Mouse (Mus musculus): ENCODE results near the gene Cic.
"Not testable (repeated sequence)": the region's sequence is repeated elsewhere in the genome, so short reads cannot be mapped to it uniquely, and the experiment has no call there.

The Cic gene

GRCm38 (mm10) chr7:25303685-25304006 lies 36.1 kb downstream of the Cic start:
- in situ Hi-C loops (cut with MboI), result no loop called here

- in situ Hi-C loops (cut with MboI), result no loop called here
Observed at GRCm38 (mm10) chr7:25305481-25305880, 38.0 kb downstream of the Cic start.

GRCm38 (mm10) chr7:25305956-25306613 lies 38.6 kb downstream of the Cic start, which contains the start of gene Tmem145:
Gene Tmem145 (plus strand): TSS chr7:25306106.
- in situ Hi-C loops (cut with MboI), result no loop called here

GRCm38 (mm10) chr7:25306614-25306996 lies 39.1 kb downstream of the Cic start:
- in situ Hi-C loops (cut with MboI), result no loop called here

- in situ Hi-C loops (cut with MboI), result no loop called here
Observed at GRCm38 (mm10) chr7:25308702-25309318, 41.3 kb downstream of the Cic start.

GRCm38 (mm10) chr7:25309425-25309824 lies 41.9 kb downstream of the Cic start:
- in situ Hi-C loops (cut with MboI), result no loop called here

GRCm38 (mm10) chr7:25311193-25311592 lies 43.7 kb downstream of the Cic start:
- in situ Hi-C loops (cut with MboI), result no loop called here

- in situ Hi-C loops (cut with MboI), result no loop called here
Observed at GRCm38 (mm10) chr7:25313325-25313724, 45.8 kb downstream of the Cic start.

- in situ Hi-C loops (cut with MboI), result no loop called here
Observed at GRCm38 (mm10) chr7:25314606-25315305, 47.3 kb downstream of the Cic start.

GRCm38 (mm10) chr7:25315306-25316041 lies 48.0 kb downstream of the Cic start:
- in situ Hi-C loops (cut with MboI), result no loop called here

GRCm38 (mm10) chr7:25316532-25317445 lies 49.3 kb downstream of the Cic start, which contains the start of gene Megf8:
Gene Megf8 (plus strand): TSS chr7:25317164.
- in situ Hi-C loops (cut with MboI), result no loop called here

- in situ Hi-C loops (cut with MboI), result no loop called here
Observed at GRCm38 (mm10) chr7:25317446-25317999, 50.0 kb downstream of the Cic start.

- in situ Hi-C loops (cut with MboI), result no loop called here
Observed at GRCm38 (mm10) chr7:25322058-25322484, 54.6 kb downstream of the Cic start.

- in situ Hi-C loops (cut with MboI), result no loop called here
Observed at GRCm38 (mm10) chr7:25323219-25323618, 55.7 kb downstream of the Cic start.

- in situ Hi-C loops (cut with MboI), result not testable (repeated sequence)
Observed at GRCm38 (mm10) chr7:25325431-25325830, 57.9 kb downstream of the Cic start.

- in situ Hi-C loops (cut with MboI), result no loop called here
Observed at GRCm38 (mm10) chr7:25326233-25326632, 58.7 kb downstream of the Cic start.

- in situ Hi-C loops (cut with MboI), result no loop called here
Observed at GRCm38 (mm10) chr7:25333596-25334307, 66.2 kb downstream of the Cic start.

GRCm38 (mm10) chr7:25334472-25334871 lies 67.0 kb downstream of the Cic start:
- in situ Hi-C loops (cut with MboI), result no loop called here

- in situ Hi-C loops (cut with MboI), result no loop called here
Observed at GRCm38 (mm10) chr7:25339329-25339728, 71.8 kb downstream of the Cic start.

Measured in mature B cell (primary cell).